Mouse (Mus musculus) CD4-positive helper T cell, adult 2 months (primary cell): ENCODE measurements at regions not wholly inside any gene's neighbourhood (a gene's known extent, or its start where the extent isn't known, plus 50 kb on each side); places are given as distances from the start of the nearest gene placed in this dataset.
"Not testable (repeated sequence)": the region's sequence is repeated elsewhere in the genome, so short reads cannot be mapped to it uniquely, and the experiment has no call there.

Source experiments
- DNase-seq: peaks from one replicate; pipeline ENCODE4 v3.0.0-alpha.2; 2012; ENCODE audit warnings: low read depth, missing footprints, low spot score

DNA sequence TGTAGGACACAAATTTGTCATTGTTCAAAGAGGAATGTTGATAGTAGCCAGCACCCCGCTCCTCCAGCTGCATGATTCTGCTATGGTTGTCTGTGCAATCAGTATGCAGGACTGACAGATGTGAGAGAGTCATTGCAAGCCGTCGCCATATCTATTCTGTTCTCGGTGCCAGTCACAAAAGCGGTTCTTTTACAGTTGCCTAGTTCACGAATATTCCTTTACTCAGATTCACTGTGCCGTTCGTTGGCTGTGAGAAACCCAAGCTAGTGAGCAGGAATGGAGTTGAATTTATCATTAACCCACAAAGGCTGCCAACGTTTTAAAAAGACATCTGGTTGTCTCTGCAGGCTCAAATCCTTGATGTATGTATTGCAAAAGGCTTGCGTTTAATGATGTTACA lies 206.9 kb downstream of the Rchy1 start:
- no peak for DNase-seq

DNA sequence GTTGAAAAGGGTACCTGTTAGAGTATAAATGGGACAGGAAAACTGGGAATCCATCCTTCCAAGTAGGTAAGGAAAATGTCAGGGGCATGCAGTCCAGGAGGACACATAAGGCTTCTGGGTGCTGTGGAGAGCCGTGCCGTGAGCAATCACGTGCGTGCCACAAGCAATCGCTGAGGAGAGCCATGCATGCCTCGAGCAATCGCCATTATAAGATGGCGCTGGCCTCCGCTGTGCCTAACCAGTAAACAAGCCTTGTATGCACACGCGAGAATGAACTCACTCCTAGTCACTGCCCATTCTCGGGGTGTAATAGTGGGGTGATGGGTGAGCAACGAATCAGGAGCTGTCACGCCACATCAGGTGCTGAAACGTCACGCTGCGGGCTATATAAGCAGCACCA lies 210.0 kb downstream of the Rchy1 start:
- DNase-seq = not testable (repeated sequence)

DNA sequence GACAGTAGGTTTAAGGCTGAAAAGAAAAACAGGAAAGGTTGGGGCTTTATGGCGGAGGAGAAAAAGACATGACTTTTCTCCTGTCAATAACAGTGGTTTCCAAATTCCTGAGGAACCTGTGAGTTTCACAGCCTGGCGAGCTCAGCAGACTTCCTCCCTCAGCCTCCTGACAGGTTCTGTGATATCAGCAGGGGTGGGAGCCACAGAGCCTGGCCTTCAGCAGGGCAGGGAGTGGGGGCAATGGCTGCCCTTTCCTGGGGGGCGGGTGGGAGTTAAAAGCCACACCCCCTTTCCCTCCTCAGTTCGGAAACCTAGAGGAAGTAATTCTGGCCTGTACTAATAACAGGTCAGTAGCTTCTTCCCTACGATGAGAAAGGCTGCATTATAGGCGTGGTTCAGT lies 211.7 kb downstream of the Rchy1 start:
- no peak for DNase-seq

DNA sequence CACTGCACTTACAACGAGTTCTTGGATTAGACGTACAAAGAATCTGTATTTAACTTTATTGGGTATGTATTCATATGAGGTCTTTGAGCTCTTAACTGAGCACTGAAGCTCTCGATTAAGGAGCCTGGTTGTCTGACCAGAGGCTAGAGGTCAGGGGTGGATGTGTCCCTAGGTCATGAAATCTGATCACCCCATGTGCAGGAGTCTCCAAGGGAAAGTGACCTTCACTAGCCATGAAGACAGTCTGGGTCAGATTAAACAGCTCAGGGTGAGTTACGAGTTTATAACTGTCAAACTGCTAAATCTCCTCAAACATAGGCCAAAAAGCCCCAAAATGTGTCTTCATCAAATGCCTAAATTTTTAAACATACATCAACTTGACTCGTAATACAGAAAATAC lies 216.8 kb downstream of the Rchy1 start:
- no peak for DNase-seq

DNA sequence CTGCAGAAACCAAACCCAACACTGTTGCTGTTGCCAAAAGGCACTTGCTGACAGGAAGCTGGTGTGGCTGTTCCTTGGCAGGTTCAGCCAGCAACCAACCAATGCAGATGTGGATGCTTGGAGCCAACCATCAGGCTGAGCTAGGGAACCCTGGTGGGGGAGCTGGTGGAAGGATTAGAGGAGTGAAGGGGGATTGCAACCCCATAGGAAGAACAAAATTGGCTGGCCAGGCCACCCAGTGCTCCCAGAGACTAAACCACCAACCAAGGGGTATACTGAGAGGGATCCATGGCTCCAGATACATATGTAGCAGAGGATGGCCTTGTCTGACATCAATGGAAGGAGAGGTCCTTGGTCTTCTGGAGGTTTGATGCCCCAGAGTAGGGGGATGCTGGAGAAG lies 218.5 kb downstream of the Rchy1 start:
- no peak for DNase-seq

DNA sequence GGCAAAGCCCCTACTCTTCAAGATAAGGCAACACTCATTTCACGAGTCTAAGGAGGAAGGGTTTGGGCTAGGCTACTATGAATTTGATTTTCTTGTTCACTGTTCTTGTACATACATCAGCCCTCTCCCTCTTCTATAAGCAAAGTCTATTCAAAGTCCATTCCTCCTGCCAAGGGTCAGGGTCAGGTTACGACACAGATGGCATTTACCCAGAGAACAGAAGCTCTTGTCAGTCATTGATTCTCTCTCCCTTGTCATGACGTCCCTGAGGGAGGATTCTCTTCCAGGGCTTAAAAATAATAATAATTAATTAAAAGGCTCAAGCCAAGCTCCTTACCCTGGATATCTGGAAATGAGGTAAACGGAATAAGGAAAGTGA lies 222.7 kb downstream of the Rchy1 start:
- DNase-seq = no peak

DNA sequence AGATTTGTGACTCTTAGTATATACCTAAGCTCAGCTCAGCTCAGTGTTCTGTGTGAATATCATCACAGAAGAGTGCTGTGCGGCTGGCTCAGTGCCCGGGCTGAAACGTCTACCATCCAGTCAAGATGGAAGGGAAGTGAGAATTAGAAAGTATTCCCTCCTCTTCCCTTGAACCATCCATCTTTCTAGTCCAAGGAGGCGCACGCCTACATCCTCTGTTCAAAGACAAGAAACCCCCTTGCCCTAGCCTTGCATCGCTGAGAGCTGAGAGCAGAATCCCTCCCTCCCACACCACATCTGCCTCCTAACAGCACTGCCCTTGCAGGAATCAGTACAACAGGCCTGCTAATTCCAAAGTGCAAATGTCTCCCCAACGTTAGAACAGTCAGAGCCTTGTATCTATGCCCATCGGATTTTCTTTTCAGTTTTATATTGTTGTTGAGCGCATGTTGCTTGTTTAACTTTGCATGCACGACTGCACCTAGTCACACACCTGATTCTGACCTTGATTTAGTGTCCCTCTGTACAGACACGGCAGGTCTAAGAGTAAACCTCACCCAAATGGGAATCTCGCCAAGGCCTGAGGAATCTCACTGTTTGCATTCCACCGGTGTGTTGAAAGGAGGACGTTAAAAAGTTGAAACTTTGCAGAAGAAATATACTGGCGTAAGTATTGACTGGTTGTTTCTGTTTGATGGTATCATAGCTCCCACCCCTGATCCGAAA lies 222.2 kb downstream of the Parm1 start:
- no peak for DNase-seq

DNA sequence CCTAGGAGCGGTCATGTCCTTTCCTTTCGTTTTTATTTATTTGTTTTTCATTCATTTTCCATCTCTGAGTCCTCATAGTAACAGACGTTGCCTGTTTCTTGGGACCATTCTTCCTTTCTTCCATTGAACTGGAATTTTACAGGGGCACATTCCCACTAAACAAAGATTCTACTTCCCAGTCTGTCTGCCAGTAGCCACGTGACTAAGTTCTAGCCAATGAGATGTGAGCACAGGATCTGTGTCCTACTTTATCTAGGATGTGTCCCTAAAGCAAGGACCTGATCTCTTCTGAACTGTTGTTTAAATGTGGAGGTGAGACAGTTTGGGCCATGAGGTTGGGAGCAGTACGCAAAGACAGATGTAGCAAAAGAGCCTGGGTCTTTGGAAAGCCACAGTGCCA lies 214.6 kb downstream of the Parm1 start:
- DNase-seq = no peak

DNA sequence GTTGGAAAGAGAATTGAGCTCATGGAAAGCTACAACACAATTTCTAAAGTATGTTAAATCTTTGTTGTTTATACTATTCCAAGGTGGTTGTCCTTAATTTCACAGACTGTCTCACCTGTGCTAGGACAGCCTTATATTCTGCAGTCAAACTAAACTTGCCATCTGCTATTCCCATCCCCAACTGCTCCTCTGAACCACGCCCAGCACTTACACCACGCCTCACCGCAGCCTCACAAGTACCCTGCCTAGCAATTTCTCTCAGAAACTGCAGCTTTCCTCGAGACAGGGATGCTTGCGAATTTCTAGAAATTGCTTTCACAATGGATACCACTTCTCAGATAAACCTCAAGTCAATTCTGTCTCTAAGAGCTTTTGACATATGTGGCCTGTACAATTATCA lies 213.7 kb downstream of the Parm1 start:
- no peak for DNase-seq

DNA sequence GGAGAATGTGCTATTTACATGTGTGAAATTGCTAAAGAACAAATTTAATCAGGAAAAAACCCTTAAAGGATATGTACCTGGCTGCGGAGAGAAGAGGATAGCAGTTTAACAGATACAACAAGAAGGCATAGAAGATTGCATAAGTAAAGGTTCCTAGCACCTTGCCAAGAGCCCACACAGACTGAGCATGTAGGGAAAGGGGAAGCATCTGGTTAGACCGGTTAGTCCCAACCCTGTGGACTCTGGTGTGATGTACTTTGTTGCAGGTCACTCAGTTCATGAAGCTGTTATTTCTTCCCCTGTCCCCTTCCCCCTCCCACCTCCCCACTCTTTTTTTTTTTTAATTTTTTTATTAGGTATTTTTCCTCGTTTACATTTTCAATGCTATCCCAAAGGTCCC lies 212.5 kb downstream of the Parm1 start:
- no peak for DNase-seq

DNA sequence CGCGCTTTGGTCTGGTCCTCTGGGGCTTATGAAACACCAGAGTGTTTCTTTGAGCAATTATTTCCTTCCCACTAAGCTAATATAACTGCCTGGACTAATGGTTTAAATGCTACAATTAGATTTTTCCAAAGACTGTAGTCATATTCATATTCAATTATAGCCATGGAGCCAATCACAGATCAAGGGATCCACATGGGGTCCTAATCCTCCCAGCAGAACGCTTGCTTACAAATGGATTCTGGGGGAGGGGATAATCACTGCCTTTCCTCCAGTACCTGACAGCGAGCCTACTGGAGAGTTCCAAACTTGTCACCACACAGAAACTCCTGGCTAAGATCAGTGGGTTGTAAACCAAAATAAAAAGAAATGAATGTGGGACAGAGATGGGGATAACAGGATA lies 212.0 kb downstream of the Parm1 start:
- no peak for DNase-seq

DNA sequence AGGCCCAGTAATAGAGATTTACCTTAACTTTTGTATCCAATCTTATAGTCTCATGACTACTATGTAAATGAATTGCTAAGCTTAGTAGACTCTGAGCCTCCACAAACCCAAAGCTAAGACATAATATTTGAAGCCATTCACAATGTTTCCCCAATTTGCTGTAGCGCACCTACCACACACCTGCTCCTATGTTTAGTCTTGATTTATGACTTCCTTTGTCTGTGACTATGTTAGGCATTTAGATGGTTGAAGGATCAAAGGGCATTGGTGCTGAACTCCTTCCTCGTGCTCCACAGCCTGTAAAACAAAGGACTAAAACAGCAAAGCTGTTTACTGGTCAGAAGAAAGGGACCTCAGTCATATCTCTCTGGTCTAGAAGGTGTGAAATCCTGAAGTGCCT lies 210.0 kb downstream of the Parm1 start:
- no peak for DNase-seq

DNA sequence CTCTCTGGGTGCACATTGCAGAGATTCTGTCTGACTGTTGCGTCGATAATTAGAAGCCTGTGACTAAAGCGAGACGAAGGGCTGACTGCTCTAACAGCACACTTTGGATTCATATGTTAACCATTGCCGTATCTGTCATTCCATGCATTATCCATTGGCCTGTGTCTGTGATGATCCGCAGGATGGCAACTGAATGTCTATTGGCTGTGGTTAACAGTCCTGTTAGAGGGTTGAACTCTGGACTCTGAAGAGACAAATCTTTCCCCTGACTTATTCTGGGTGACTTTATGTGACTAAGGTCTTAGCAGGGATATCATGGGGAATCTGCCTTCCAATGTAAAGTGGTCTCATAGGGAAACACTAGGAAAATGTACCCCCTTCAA lies 208.7 kb downstream of the Parm1 start:
- DNase-seq = no peak

DNA sequence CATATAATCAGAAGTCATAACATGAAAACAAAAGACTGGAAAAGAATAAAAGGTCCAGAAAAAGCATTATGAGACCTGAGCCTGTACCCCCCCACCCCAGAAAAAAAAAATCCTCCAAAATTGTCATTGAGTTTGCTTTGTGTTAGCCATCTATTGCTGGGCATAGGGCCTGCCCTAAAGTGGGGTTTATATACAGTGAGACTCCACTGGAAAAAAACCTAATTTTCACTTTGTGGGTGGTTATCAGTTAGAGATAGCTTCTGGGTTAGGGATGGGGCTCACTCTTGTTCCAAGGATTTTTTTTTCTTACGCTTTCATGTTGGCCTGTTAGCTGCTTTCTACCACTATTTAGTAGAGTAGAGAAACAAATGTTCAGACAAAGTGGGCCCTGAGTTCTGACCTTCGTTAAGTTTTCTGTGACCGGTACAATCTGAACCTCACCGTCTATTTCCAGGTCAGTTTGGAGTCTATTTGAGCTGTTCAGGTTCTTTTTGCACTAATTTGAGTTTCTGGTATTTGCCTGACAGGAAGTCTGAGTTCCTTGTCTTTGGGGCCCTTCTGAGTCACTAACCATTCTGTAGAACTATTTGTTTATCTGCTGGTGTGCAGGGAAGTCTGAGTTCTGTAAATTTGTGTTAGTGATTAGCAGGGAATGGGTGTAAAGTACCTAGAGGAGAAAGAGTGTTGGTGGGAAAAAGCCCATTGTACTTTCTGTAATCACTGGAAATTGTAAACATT lies 208.1 kb downstream of the Parm1 start:
- DNase-seq = no peak

DNA sequence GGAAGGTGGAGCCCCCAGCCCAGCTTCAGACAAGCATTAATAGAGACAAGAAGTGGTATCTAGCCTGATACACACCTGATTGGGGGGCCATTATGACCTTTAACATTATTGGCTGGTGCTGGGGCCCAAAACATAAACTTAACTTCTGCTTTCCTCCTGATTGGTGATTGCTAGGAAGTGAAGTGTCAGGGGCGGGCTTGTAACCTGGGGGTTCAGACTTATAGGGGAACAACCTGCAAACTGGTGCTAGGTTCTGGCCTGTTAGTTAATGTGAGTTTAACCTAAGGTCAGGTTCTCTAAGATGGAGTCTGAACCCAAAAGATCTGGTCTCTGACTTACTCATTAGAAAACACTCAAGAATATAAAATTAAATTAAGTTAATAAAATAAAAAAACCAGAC lies 207.5 kb downstream of the Parm1 start:
- DNase-seq = no peak

DNA sequence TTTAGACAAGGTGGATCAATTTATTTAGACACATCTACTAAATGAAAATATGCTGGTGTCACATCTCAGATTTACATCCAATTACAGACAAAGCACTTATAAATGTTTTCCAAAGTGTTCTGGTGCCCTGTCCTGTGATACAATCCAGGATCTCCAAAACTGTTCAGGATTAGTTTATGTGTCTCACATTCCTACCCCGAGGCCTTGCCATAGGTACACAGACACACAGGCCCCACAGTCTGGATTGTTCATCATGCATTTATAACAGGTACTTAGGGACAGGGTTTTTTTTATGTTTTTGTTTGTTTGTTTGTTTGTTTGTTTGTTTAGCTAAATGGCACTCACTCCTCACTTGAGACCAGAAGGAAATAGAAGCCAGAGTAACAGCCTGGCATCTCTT lies 206.0 kb downstream of the Parm1 start:
- no peak for DNase-seq

DNA sequence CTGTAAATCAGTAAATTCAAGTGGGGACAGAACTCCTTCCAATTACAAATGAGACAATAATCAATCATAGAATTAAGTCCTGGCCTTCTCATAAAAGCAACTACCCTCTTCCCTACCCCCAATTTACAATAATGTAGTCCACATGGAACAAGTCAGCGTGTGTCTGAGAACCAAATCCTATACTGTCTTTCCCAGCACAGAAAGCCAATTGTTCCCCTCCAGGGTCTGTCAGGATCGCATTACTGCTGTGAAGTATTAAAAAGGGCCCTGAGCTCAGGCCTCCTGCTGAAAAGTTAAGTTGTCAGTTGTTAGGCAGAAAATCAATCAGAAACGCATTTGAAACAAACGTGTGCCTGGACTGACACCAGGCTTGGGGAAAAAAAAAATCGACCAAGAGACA lies 205.6 kb downstream of the Parm1 start:
- no peak for DNase-seq

DNA sequence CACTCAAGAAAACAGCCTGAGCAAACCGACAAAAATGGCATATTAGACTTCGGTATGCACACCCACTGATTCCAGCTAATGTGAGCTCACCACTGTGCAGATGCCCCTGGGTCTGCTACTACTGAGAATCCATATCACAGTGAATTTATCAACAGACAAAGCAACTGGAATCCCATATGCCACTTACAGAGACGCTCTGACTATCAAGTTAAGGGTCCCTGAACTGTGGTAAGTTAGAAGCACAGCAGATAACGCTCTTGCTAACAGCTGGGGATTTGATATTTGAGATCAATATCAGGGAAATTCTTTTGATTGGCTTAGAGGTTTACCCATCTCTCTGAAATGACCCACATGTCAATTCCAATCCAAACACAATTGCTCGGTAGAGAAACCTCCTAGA lies 205.0 kb downstream of the Parm1 start:
- DNase-seq = no peak

DNA sequence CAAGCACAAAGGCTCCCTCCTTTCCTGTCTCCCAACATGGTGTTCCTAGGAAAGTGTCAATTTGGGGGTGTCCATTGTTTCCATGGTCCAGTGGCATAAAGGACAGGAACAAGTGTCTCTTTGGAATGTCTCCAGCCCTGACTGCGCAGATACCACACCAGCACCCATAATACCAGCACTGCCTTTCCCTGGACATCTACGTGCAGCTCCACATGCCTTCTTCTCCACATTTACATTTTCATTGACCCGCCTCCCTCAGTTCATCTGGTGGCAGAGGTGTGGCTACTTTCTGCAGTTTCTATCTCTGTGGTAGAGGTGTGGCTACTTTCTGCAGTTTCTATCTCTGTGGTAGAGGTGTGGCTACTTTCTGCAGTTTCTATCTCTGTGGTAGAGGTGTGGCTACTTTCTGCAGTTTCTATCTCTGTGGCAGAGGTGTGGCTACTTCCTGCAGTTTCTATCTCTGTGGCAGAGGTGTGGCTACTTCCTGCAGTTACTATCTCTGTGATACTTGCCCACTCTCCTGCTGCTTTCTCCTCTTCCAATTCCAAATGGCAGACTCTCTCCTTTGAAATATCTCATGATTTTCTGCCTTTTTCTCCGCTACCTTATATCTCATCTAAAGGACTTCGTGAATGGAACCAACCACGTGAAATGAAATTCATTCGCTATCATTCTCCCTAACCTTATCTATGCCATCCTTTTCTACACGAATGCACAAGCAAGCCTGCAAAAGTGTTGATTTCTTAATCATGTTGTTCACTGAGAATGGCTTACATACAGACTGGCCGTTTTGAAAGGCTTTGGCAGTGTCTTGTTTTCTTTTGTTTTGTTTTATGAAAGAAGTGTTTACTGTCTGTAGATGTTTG lies 204.0 kb downstream of the Parm1 start:
- no peak for DNase-seq

DNA sequence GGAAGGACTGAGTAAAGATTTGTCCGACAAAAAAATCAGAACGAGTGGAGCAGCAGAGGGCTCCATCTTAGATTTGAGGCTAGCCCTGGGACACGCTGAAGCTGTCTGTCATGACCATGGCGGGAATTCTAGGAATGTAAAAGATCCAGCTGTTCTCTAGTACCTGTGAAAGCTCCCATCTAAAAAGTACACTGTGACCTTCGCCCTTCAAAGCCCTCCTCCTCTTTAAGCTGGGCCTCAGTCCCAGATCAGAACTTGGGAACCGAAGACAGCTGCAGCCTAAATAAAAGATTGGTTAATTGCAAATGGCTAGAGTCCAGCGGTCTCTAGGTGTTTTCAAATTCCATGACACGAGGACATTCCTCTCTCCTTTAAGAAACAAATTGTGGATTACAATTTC lies 195.6 kb downstream of the Parm1 start:
- DNase-seq = no peak

DNA sequence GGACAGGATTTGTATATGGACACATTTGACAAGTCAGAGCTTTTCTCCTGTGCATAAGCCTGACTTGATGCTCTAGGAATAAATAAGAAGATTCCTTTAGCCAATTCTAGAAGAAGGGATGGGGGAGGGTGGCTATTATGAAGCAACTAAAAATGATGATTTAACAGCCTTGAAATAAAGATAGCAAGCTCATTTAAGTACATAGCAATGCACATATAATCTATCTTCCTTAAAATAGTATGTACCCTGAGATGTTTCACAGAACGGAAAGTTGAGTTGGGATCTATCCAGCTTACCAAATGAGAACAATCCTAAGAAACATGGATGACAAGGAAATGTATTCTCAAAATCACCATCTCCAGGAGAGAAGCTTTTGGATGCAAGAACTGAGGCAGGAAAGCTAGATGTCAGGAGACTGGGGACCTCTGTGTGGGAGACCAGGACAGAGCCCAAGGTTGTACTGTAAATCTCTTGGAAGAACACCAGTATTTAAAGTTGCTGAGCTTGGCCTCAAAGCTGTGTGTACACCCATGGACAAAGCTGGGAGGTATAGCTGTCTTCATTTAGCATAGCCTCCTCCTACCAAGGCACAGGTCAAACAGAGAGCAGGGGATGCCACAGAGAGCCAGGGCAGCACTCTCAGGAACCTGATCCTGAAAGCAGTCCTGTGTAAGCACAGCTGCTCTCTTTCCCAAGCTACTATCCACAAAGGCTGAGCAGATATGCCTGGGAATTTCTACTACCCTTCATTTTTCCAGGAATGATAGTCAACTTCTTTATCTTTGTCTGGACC lies 192.3 kb downstream of the Parm1 start:
- no peak for DNase-seq

DNA sequence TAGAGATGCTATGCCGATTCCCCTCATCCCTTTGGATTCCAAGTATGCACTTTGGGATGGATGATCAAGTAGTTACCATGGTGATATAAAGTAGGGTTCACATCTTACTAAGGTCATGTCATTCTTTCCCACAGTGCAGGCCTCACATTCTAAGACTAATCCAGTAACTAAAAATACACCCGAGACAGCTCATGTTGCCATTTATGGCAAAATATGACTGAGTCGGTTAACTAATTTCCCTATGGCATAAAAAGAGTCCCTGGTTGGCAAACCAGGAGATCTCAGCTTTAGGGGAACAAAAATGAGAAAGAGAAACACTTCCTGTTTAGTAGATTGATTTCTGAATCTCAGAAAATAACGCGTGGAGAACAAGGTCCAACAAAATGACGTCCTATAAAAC lies 190.7 kb downstream of the Parm1 start:
- DNase-seq = no peak
